Mouse (Mus musculus) heart, embryonic 12.5 days (tissue): ENCODE data around the gene Cemip2. TPM values are rescaled to one million over a fixed set of nuclear protein-coding genes. Genes with fewer than 3 reads are reported as not detected.

Experiments
- ATAC-seq: fragments of 200-750 bp; cut with Nextera tagmentation; 2 replicates; pipeline ENCODE4 v1.8.0; 2017; ENCODE audit warnings: moderate TSS enrichment, moderate library complexity; ENCODE audit not compliant: insufficient number of reproducible peaks, low FRiP score
- H3K27ac ChIP-seq: fragments of 300-500 bp; sonication (generic); 2 replicates; pipeline ENCODE4 v1.5.1; 2016; ENCODE audit warnings: mild to moderate bottlenecking, moderate library complexity; ENCODE audit not compliant: poor library complexity, severe bottlenecking
- H3K27me3 ChIP-seq: fragments of 300-500 bp; sonication (generic); replicated peaks from 2 replicates; pipeline ENCODE4 v1.6.1; 2016; ENCODE audit warnings: mild to moderate bottlenecking, moderate library complexity
- H3K36me3 ChIP-seq: fragments of 300-500 bp; sonication (generic); 2 replicates; pipeline ENCODE4 v1.6.1; 2016; ENCODE audit warnings: mild to moderate bottlenecking, moderate library complexity
- H3K4me1 ChIP-seq: fragments of 300-500 bp; sonication (generic); replicated peaks from 2 replicates; pipeline ENCODE4 v1.6.1; 2016; ENCODE audit warnings: mild to moderate bottlenecking
- H3K4me2 ChIP-seq: fragments of 300-500 bp; sonication (generic); 2 replicates; pipeline ENCODE4 v1.6.1; 2016; ENCODE audit warnings: mild to moderate bottlenecking, moderate library complexity
- H3K4me3 ChIP-seq: fragments of 300-500 bp; sonication (generic); 2 replicates; pipeline ENCODE4 v1.5.1; 2016; ENCODE audit warnings: mild to moderate bottlenecking
- H3K9ac ChIP-seq: fragments of 300-500 bp; sonication (generic); 2 replicates; pipeline ENCODE4 v1.6.1; 2016; ENCODE audit warnings: mild to moderate bottlenecking, moderate library complexity
- H3K9me3 ChIP-seq: fragments of 300-500 bp; sonication (generic); replicated peaks from 2 replicates; pipeline ENCODE4 v1.6.1; 2016; ENCODE audit warnings: mild to moderate bottlenecking, moderate library complexity
- WGBS: fragments of 180-500 bp; shearing (Covaris S2); methylation state at CpG from one replicate; pipeline ENCODE4 v1.1.7; 2016; 5-methylcytosine and 5-hydroxymethylcytosine counted together
- polyA plus RNA-seq: library from polyadenylated mRNA; unstranded; fragments of >200 nt; fragmentation: Nextera tagmentation; extraction: Ambion mirVana; gene quantifications from 2 replicates; pipeline ENCODE4 v1.2.1, GENCODE M21; 2016

The Cemip2 gene
- polyA plus RNA-seq, 1 experiment from 2014 or later: 116 TPM

- peaks cover 77% of the 10 kb centered on the region for H3K36me3 ChIP-seq
- peaks cover 16% of the 10 kb centered on the region for H3K4me1 ChIP-seq
- H3K4me2 ChIP-seq: no peak overlapping the region
- no peak overlapping the region for H3K9ac ChIP-seq
- ATAC-seq: no peak
- H3K27ac ChIP-seq: no peak overlapping the region
- H3K9me3 ChIP-seq: no peaks in the 10 kb centered on the region
- no peak overlapping the region for H3K4me3 ChIP-seq
- WGBS: 91% methylated on average over 4 of the region's 4 CpGs
- no peaks in the 10 kb centered on the region for H3K27me3 ChIP-seq
Measured at GRCm38 (mm10) chr19:21816260-21816659, 38.1 kb downstream of the Cemip2 start.

DNA sequence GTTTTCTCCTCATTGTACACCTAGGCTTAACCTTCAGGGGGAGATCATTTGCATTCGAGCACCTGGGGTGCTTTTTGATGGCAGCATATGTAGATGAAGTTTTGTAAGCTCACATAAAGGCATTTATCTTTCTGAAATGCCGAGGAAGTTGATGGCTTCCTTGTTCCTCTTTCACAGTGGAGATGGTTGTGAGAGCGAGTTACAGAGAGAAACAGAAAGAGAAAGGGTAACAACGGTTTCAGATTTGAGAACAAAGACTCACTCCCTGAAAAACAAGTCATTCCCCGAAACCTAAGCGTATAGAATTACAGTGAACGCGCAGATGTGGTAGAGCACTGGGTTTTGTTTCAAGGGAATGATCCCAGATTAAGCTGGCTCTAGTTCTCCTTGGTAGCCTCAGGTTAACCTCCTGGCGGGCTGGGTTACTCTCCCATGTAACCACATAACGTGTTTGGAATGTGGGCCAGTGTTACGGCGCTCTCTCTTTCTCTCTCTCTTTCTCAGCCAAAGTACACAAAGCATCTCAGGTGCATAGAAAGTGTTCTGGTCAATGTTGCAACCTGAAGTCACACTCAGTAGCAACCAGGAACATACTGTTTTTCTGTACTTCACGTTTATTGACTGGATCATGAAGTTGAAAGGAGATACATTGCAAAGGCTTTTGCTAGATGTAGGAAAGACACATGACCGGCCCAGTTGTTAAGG is 40.0 kb downstream of the Cemip2 start:
- no peaks in the 10 kb centered on the region for H3K27me3 ChIP-seq
- WGBS: 84% methylated on average over 14 of the region's 14 CpGs
- H3K4me2 ChIP-seq: no peak overlapping the region
- H3K4me1 ChIP-seq: peaks cover 25% of the 10 kb centered on the region
- H3K9ac ChIP-seq: no peak overlapping the region
- no peak overlapping the region for H3K27ac ChIP-seq
- peaks cover 73% of the 10 kb centered on the region for H3K36me3 ChIP-seq
- H3K4me3 ChIP-seq: no peak overlapping the region
- no peak for ATAC-seq
- no peaks in the 10 kb centered on the region for H3K9me3 ChIP-seq

GRCm38 (mm10) chr19:21819585-21819984 is 41.4 kb downstream of the Cemip2 start:
- H3K4me3 ChIP-seq: no peak overlapping the region
- H3K27me3 ChIP-seq: no peaks in the 10 kb centered on the region
- no peaks in the 10 kb centered on the region for H3K9me3 ChIP-seq
- ATAC-seq: 0 out of 2 replicates have a peak, but pooled peaks have one; percentile 60
- peak overlapping the region; percentile 60 for H3K27ac ChIP-seq
- H3K4me2 ChIP-seq: no peak overlapping the region
- WGBS: 23% methylated on average over 5 of the region's 5 CpGs
- H3K36me3 ChIP-seq: peaks cover 69% of the 10 kb centered on the region
- no peak overlapping the region for H3K9ac ChIP-seq
- H3K4me1 ChIP-seq: peaks cover 28% of the 10 kb centered on the region

DNA sequence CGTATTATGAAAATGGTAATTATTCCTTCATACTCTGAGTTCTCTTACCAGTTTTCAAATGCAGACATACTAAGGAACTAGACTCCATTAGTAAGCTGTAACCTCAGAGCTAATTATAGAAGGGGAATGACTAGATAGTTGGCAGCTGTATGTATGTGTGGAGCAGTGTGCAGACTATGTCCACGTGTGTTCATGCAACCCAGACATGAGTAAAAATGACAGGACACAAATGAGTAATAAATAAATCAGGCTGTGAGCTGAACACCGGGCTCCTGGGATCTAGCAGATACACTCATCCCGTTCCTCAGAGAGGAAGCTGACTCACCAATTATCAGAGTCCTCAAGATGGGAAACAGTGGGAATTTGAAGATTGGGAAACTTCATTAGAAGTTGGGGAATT is 42.0 kb downstream of the Cemip2 start:
- Histone ChIP-seq H3K36me3 (peaks cover 68% of the 10 kb centered on the region), H3K27ac (0 out of 2 replicates have a peak overlapping the region, but pooled peaks have one; percentile 32)
- 48% methylated on average over 4 of the region's 4 CpGs for WGBS

DNA sequence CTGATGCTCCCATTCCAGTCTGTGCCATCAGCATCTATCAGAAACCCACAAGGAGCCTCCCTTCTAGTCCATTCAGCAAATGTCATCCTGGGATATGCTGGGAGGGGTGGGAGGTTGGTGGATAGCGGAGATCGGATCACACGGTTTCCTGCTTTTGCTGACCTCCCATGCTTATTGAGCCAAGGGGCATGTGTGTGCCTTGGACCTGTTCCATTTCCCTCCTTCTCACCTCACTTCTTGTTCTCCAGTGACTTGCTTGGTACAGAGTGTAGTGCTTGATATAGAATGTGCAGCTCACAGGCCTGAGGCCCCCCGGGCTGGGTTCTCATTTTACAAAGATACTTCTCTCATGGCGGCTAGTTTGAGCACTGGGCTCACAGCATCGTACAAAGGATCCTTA is 43.7 kb downstream of the Cemip2 start:
- Histone ChIP-seq H3K27me3 (no peaks in the 10 kb centered on the region), H3K9me3 (no peaks in the 10 kb centered on the region), H3K4me3 (no peak overlapping the region), H3K4me2 (no peak overlapping the region), H3K9ac (no peak overlapping the region), H3K27ac (no peak overlapping the region), H3K36me3 (peaks cover 67% of the 10 kb centered on the region), H3K4me1 (peaks cover 28% of the 10 kb centered on the region)
- WGBS: 52% methylated on average over 6 of the region's 6 CpGs
- peak; percentile 62 for ATAC-seq

More for the DNA sequence above, 42.0 kb downstream of the Cemip2 start:
- Histone ChIP-seq H3K9me3 (no peaks in the 10 kb centered on the region), H3K4me2 (no peak overlapping the region), H3K4me1 (peaks cover 28% of the 10 kb centered on the region), H3K27me3 (no peaks in the 10 kb centered on the region), H3K4me3 (no peak overlapping the region), H3K9ac (no peak overlapping the region)
- ATAC-seq: no peak

DNA sequence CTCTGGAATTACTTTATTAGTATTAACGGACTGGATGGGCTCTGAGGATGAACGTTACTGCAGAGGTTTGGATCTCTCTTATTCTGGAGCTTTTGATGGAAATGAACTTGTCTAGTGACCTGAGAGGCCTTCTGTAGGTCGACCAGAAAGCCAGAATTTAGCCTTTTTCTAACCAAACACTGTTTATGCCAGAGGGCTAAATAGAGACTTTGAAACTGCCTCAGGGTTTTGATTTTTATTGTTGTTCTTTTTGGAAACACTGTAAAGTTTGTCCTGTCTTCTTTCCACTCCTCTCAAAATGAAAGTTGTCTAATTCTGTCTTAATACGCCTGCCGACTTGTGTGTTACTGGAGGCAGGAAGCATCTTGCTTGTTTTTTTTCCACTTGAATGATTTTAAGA is 46.0 kb downstream of the Cemip2 start:
- Histone ChIP-seq H3K4me1 (peaks cover 31% of the 10 kb centered on the region), H3K9me3 (no peaks in the 10 kb centered on the region), H3K4me2 (no peak overlapping the region), H3K4me3 (no peak overlapping the region), H3K36me3 (peaks cover 63% of the 10 kb centered on the region), H3K9ac (no peak overlapping the region), H3K27ac (no peak overlapping the region), H3K27me3 (no peaks in the 10 kb centered on the region)
- WGBS: 79% methylated on average over 5 of the region's 5 CpGs
- ATAC-seq: no peak

DNA sequence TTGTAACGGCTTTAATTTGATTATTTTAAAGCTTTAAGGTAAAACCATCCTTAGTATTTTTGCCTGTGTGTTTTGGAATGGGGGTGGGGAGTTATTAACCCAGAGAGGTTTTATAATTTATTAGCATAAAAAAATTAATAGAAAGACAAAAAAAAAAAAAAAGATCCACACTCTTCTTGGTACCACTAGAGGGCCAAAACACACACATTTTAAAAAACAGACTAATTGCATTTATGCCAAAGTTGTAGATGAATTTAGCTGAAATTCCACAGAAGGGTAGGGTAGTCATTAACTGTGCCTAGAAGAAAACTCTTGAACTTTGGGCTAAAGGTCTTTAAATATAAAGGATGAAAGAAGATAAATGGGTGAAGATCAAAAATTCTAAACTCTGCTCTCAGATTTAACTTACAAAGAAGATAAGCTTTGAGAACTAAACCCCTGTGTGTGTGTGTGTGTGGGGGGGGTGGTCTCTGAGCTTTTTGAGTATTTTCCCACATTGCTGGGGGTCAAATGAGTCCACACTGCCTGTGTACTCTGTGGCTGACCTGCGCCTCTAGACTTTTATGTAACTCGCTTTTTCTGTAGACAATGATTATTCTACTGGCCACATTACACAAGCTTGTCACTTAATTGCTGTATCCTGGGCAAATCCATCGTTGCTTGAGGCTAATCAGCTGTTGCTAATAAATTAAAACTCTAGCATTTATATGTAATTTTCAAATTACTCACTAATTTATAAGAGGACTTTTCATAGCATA is 47.2 kb downstream of the Cemip2 start:
- Histone ChIP-seq H3K4me3 (no peak overlapping the region), H3K9ac (no peak overlapping the region), H3K4me1 (peaks cover 22% of the 10 kb centered on the region), H3K27me3 (no peaks in the 10 kb centered on the region), H3K4me2 (no peak overlapping the region), H3K36me3 (peaks cover 74% of the 10 kb centered on the region), H3K9me3 (no peaks in the 10 kb centered on the region), H3K27ac (no peak overlapping the region)
- WGBS: 82% methylated on average over 4 of the region's 4 CpGs
- no peak for ATAC-seq

GRCm38 (mm10) chr19:21833416-21833992 is 55.4 kb downstream of the Cemip2 start:
- no peak overlapping the region for H3K9ac ChIP-seq
- no peak for ATAC-seq
- H3K27me3 ChIP-seq: no peaks in the 10 kb centered on the region
- no peak overlapping the region for H3K4me2 ChIP-seq
- H3K4me1 ChIP-seq: peaks cover 18% of the 10 kb centered on the region
- peak overlapping the region; percentile 32 for H3K27ac ChIP-seq
- peaks cover 83% of the 10 kb centered on the region for H3K36me3 ChIP-seq
- H3K4me3 ChIP-seq: no peak overlapping the region
- no peaks in the 10 kb centered on the region for H3K9me3 ChIP-seq
- 76% methylated on average over 12 of the region's 12 CpGs for WGBS

GRCm38 (mm10) chr19:21834952-21835351 is 56.8 kb downstream of the Cemip2 start:
- Histone ChIP-seq H3K4me3 (no peak overlapping the region), H3K9ac (no peak overlapping the region), H3K36me3 (peaks cover 78% of the 10 kb centered on the region), H3K9me3 (no peaks in the 10 kb centered on the region), H3K27ac (peak overlapping the region; percentile 69; the same call in 1 of the 2 replicates), H3K27me3 (no peaks in the 10 kb centered on the region), H3K4me1 (peaks cover 18% of the 10 kb centered on the region), H3K4me2 (no peak overlapping the region)
- ATAC-seq: no peak
- WGBS: 36% methylated on average over 7 of the region's 7 CpGs

DNA sequence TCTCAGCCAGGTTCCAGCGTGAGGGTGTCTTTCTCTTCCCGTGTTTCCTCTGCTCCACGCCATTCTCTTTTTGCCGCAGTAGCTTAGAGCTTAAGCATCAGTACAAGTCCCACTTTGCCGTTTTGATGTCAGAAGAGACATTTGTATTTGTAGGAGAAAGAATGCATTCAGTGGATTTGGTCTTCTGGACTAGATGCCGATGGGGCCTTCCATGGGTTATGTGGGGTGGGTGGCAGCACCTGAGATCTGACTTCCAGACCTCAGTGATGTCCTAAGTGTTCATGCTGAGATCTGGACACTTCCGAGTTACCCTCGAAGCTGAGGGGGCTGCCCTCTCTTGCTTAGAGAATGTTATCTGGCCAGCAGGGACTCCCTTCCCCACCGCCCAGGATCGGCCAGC is 72.6 kb downstream of the Cemip2 start:
- H3K27ac ChIP-seq: peak overlapping the region; percentile 39; the same call in 1 of the 2 replicates
- no peak overlapping the region for H3K4me2 ChIP-seq
- H3K36me3 ChIP-seq: peaks cover 85% of the 10 kb centered on the region
- ATAC-seq: no peak
- H3K4me3 ChIP-seq: no peak overlapping the region
- 70% methylated on average over 10 of the region's 10 CpGs for WGBS
- peaks cover 6% of the 10 kb centered on the region; the same call in 1 of the 2 replicates for H3K4me1 ChIP-seq
- no peaks in the 10 kb centered on the region for H3K27me3 ChIP-seq
- H3K9ac ChIP-seq: no peak overlapping the region
- H3K9me3 ChIP-seq: peaks cover 2% of the 10 kb centered on the region; the same call in 1 of the 2 replicates

- Histone ChIP-seq H3K27ac (no peak overlapping the region), H3K4me2 (no peak overlapping the region), H3K9ac (no peak overlapping the region), H3K4me3 (no peak overlapping the region), H3K4me1 (peaks cover 15% of the 10 kb centered on the region), H3K36me3 (peaks cover 69% of the 10 kb centered on the region), H3K9me3 (peaks cover 2% of the 10 kb centered on the region; the same call in 1 of the 2 replicates), H3K27me3 (no peaks in the 10 kb centered on the region)
- ATAC-seq: no peak
- WGBS: 87% methylated on average over 5 of the region's 5 CpGs
Measured at GRCm38 (mm10) chr19:21854526-21855228, 76.5 kb downstream of the Cemip2 start.
